Mouse (Mus musculus): ENCODE data around the gene Fam102b. TPM values are rescaled to one million over a fixed set of nuclear protein-coding genes. Genes with fewer than 3 reads are reported as not detected.

Gene Fam102b
- polyA plus RNA-seq, 1 experiment, result 10.7 TPM

DNA sequence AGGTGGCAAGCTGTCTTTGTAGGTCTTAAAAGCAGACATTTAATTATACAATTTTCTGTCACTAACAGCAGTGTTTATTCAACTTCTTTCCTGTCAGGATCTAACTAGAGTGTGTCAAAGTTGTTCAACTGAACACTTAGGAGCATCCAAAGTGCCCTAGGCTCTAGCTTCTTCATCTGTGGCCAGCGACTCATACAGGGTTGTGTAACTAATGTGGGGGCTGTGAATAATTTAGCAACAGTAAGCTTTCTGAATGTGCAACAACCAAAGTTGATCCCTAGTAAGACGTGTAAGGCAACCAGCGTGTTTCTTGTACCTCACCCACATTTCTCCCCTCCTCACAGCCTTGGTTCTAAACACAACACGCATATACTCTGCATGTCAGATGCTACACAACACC, 13.5 kb upstream of the Fam102b start:
- no peak for DNase-seq
- no peaks in the 10 kb centered on the region for H3K4me1 ChIP-seq (ENCODE audit: control insufficient read depth, insufficient read depth, low read length)
- TF ChIP-seq CTCF (IDR thresholded peaks at IDR 0.05; ENCODE audit: insufficient read depth, low read length), result no peak
- no peak for TF ChIP-seq POLR2A (IDR thresholded peaks at IDR 0.05; ENCODE audit: borderline replicate concordance, extremely low read depth, low read depth, low read length)
- no peak overlapping the region for H3K4me3 ChIP-seq (replicated peaks; ENCODE audit: extremely low read depth, low read depth, low read length)
- 74% methylated on average over 4 of the region's 4 CpGs for WGBS

DNA sequence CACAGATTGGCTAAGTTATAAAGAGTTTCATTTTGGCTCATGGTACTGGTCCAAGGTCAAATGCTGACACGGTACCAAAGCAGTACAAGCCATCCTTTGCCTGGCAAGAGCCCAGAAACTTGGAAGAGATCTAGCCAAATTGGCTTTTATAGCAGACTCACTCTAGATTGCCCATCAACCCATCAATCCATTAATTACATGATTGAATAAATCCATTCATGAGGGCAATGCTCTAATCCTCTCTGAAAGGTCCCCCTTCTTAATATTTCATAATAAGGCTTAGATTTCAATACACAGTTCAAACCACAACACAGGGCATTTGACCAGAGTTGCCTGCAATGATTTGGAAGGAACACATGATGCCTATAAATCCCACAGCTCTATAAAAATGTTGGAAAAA, 7.0 kb upstream of the Fam102b start:
- DNase-seq, result no peak
- Histone ChIP-seq H3K4me1 (ENCODE audit: control insufficient read depth, insufficient read depth, low read length) (peaks cover 8% of the 10 kb centered on the region), H3K4me3 (replicated peaks; ENCODE audit: extremely low read depth, low read depth, low read length) (no peak overlapping the region)
- TF ChIP-seq CTCF (IDR thresholded peaks at IDR 0.05; ENCODE audit: insufficient read depth, low read length) (no peak), POLR2A (IDR thresholded peaks at IDR 0.05; ENCODE audit: borderline replicate concordance, extremely low read depth, low read depth, low read length) (no peak)
- 73% methylated on average over 1 of the region's 1 CpGs for WGBS

DNA sequence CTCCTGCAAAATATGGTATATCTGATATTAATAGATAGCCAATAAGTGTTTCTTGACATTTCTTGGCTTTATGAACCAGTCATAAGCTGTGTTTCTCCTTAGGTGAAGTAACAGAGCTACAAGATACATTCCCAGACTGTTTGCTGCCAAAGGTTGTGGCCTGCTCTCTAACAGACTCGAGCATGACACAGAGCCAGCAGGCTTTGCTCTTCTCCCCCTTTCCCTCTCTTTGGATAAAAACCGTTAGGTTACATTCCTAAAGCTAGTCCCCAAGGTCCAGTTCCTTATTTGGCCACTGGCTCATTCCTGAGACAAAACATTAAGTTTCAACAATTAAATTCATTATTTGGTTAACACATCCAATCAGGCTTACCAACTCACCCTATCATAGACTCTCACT, 4.9 kb upstream of the Fam102b start:
- H3K4me3 ChIP-seq (replicated peaks; ENCODE audit: extremely low read depth, low read depth, low read length), result no peak overlapping the region
- DNase-seq, result no peak
- 62% methylated on average over 2 of the region's 2 CpGs for whole genome bisulfite sequencing
- no peak for TF ChIP-seq POLR2A (IDR thresholded peaks at IDR 0.05; ENCODE audit: borderline replicate concordance, extremely low read depth, low read depth, low read length)
- peaks cover 8% of the 10 kb centered on the region for H3K4me1 ChIP-seq (ENCODE audit: control insufficient read depth, insufficient read depth, low read length)

DNA sequence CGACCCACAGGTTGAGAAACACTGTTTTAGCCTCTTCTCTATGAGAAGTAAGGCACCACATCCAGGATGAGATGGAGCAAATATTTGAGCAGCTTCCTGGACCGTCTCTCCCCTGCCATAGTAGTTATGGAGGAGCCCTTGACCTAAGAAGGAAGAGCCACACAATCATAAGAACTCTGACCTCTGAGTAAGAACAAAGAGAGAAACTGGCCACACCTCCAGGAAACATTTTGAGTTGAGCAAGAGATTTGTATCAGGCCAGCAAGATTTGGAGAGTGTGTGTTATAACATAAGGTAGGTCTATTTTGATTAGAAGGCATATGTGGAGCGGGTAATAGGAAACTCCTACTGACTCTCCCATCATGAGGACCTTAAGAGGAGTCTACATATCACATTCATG, 4.2 kb upstream of the Fam102b start:
- TF ChIP-seq POLR2A (IDR thresholded peaks at IDR 0.05; ENCODE audit: borderline replicate concordance, extremely low read depth, low read depth, low read length), result no peak
- TF ChIP-seq CTCF (IDR thresholded peaks at IDR 0.05; ENCODE audit: insufficient read depth, low read length), result no peak
- Histone ChIP-seq H3K4me1 (ENCODE audit: control insufficient read depth, insufficient read depth, low read length) (peaks cover 8% of the 10 kb centered on the region), H3K4me3 (replicated peaks; ENCODE audit: extremely low read depth, low read depth, low read length) (no peak overlapping the region)
- 62% methylated on average over 3 of the region's 3 CpGs for WGBS
- DNase-seq, result no peak

DNA sequence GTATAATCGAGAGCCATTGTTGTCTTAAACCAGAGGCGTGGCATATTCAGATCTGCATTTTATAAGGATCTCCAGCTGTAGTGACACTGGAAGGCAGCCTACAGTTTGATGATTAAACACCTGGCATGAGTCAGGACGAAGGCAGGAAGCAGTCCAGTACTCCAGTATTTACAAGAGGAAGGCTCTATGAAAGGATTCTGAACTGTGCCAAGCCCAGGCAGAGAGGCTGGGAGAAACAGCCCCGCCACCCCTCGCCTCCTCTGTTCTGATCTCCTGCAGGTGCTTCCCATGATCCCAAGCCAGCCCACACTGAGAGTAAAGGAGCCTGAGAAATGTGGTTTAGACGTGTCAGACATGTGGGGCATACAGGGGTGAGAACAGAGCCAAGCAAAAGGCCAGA, 3.4 kb upstream of the Fam102b start:
- Histone ChIP-seq H3K4me3 (replicated peaks; ENCODE audit: extremely low read depth, low read depth, low read length) (no peak overlapping the region), H3K4me1 (ENCODE audit: control insufficient read depth, insufficient read depth, low read length) (peaks cover 8% of the 10 kb centered on the region)
- TF ChIP-seq POLR2A (IDR thresholded peaks at IDR 0.05; ENCODE audit: borderline replicate concordance, extremely low read depth, low read depth, low read length), result no peak
- no peak for TF ChIP-seq CTCF (IDR thresholded peaks at IDR 0.05; ENCODE audit: insufficient read depth, low read length)
- DNase-seq, result peak; percentile 22
- WGBS, result 13% methylated on average over 6 of the region's 6 CpGs

DNA sequence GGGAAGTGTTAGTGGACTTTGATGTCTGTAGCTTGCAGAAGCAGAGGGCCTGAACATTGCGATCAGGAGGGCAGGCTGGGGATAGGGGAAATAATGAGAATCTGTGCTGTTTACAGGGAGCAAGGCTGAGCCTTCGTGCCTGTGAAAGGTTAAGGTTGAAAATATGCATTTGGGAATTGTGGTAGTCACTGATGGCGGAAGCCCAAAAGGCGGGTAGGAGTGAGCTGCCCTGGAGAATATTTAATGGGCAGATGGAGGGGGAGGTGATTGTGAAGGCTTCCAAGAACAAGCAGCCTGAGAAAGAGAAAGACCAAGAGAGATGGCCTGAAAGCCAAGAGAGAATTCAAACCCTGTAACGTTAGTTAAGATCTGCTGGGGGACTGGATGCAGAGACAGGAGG, 2.3 kb upstream of the Fam102b start:
- no peak for TF ChIP-seq POLR2A (IDR thresholded peaks at IDR 0.05; ENCODE audit: borderline replicate concordance, extremely low read depth, low read depth, low read length)
- no peak for DNase-seq
- WGBS, result 66% methylated on average over 5 of the region's 5 CpGs

DNA sequence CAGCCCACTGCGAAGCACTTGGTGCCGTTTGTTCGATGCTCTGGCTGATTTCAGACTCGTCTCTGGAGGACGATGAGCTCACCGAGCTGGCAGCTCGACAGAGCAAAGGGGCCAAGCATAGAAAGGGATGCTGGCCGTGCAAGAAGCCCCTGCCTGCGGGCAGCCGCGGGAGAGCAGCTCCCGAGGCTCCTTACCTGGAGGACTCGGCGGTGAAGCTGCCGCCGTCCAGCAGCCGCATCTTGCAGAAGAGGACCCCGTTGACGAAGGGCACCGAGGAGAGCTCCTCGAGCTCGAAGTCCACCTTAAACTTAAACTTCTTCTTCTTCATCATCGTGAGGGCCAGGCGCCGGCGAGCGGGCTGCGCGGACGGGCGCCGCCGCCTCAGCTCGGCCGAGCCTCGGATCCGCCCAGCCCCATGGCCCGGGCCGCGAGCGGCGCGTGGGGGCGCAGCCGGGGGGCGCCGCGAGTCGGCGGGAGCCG, 376 bp downstream of the Fam102b start:
- WGBS, result under 1% methylated on average over 51 of the region's 51 CpGs

More for the DNA sequence above, 2.3 kb upstream of the Fam102b start:
- Histone ChIP-seq H3K4me1 (ENCODE audit: control insufficient read depth, insufficient read depth, low read length) (peaks cover 11% of the 10 kb centered on the region), H3K4me3 (replicated peaks; ENCODE audit: extremely low read depth, low read depth, low read length) (no peak overlapping the region)

DNA sequence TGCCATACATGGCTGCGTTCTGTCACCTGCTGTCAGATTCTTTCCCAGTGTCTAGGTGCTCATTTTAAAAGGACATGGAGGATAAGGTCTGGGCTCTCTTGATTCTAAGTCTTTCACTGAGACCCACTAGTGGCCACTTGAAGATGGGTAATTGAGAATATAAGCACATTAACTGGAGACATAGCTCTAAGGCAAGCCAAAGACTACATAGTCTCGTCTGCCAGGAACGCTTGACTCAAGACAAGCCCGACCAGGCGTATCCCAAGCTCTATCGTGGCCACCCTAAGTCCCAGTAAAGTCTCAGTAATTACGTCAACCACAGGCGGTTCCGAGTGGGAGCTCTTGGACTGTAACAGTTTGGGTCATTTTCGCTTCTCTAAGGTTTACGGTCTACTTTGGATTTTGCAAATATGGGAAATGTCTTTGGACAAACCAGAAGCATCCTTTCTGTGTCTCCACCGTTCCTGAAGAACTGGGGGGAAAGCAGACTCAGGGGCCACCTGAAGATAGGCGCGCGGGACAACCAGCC, 881 bp downstream of the Fam102b start:
- Histone ChIP-seq H3K4me1 (ENCODE audit: control insufficient read depth, insufficient read depth, low read length) (peaks cover 14% of the 10 kb centered on the region), H3K4me3 (replicated peaks; ENCODE audit: extremely low read depth, low read depth, low read length) (peak overlapping the region; percentile 71)
- WGBS, result 2% methylated on average over 15 of the region's 15 CpGs
- DNase-seq, result peak; percentile 23
- no peak for TF ChIP-seq POLR2A (IDR thresholded peaks at IDR 0.05; ENCODE audit: borderline replicate concordance, extremely low read depth, low read depth, low read length)
- no peak for TF ChIP-seq CTCF (IDR thresholded peaks at IDR 0.05; ENCODE audit: insufficient read depth, low read length)

More for the DNA sequence above, 376 bp downstream of the Fam102b start:
- TF ChIP-seq POLR2A (IDR thresholded peaks at IDR 0.05; ENCODE audit: borderline replicate concordance, extremely low read depth, low read depth, low read length) (no peak), CTCF (IDR thresholded peaks at IDR 0.05; ENCODE audit: insufficient read depth, low read length) (no peak)
- peak; percentile 56 for DNase-seq
- Histone ChIP-seq H3K4me3 (replicated peaks; ENCODE audit: extremely low read depth, low read depth, low read length) (peak overlapping the region; percentile 71), H3K4me1 (ENCODE audit: control insufficient read depth, insufficient read depth, low read length) (peaks cover 13% of the 10 kb centered on the region)

DNA sequence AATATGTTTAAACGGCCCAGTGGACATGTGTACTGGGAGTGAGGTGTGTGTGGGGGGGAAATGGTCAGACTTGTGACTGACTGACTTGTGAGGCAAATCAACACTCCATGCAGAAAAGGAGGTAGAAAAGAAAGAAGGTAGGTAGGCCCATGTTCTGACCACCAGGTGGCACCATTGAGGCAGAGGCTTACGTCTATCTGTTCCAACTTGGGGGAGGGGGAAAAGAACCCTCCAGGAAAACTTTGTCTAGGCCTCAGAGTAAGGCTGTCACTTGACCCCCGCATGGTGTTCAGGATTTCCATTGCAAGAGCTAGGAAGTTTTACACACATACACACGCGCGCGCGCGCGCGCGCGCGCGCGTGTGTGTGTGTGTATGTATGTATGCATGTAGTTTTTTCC, 1.8 kb downstream of the Fam102b start:
- peak overlapping the region; percentile 50 for H3K4me3 ChIP-seq (replicated peaks; ENCODE audit: extremely low read depth, low read depth, low read length)

DNA sequence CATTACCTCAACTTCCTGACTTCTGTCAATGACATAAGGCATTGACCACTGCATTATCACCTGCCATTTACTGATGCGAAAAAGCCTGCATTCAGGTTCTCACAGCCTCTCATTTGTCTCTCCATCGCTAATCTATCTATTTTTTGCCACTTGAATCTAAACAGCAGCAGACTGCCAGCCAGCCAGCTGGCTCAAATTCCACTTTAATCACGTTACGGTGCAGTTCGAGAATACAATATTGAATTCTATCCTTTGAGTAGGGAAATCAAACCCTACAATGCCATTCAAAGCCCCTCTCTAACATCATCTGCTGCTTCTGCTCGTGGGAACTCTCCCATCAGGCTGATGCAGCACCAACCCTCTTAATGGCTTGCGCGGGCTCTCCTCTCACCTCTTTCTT, 4.3 kb downstream of the Fam102b start:
- TF ChIP-seq POLR2A (IDR thresholded peaks at IDR 0.05; ENCODE audit: borderline replicate concordance, extremely low read depth, low read depth, low read length), result no peak
- no peak for TF ChIP-seq CTCF (IDR thresholded peaks at IDR 0.05; ENCODE audit: insufficient read depth, low read length)
- DNase-seq, result no peak
- peaks cover 6% of the 10 kb centered on the region for H3K4me1 ChIP-seq (ENCODE audit: control insufficient read depth, insufficient read depth, low read length)
- 64% methylated on average over 8 of the region's 8 CpGs for WGBS
- no peak overlapping the region for H3K4me3 ChIP-seq (replicated peaks; ENCODE audit: extremely low read depth, low read depth, low read length)

More for the DNA sequence above, 1.8 kb downstream of the Fam102b start:
- WGBS, result 3% methylated on average over 16 of the region's 16 CpGs
- peaks cover 11% of the 10 kb centered on the region for H3K4me1 ChIP-seq (ENCODE audit: control insufficient read depth, insufficient read depth, low read length)
- TF ChIP-seq CTCF (IDR thresholded peaks at IDR 0.05; ENCODE audit: insufficient read depth, low read length) (peak; percentile 84), POLR2A (IDR thresholded peaks at IDR 0.05; ENCODE audit: borderline replicate concordance, extremely low read depth, low read depth, low read length) (no peak)
- DNase-seq, result peak; percentile 62

Measured in lung, adult 2 months (tissue).